Mouse (Mus musculus): ENCODE measurements around the gene Ost4. TPM values are rescaled to one million over a fixed set of nuclear protein-coding genes. Genes with fewer than 3 reads are reported as not detected.

The Ost4 gene
- total and polyA plus RNA-seq, 3 experiments = 220 to 478 (median 321) TPM

GRCm38 (mm10) chr5:30856124-30856523 lies 51.5 kb downstream of the Ost4 start:
- Histone ChIP-seq H3K36me3 (ENCODE audit: control insufficient read depth in 1 of 2, insufficient read depth in 2 of 2, low read length in 2 of 2) (no peaks in the 10 kb centered on the region), H3K9ac (ENCODE audit: control insufficient read depth, low read depth, low read length, poor library complexity, severe bottlenecking) (no peak overlapping the region), H3K27ac (ENCODE audit: control insufficient read depth, low read depth, low read length) (no peak overlapping the region), H3K4me1 (ENCODE audit: control insufficient read depth in 1 of 2, insufficient read depth in 2 of 2, low read length in 2 of 2) (no peaks in the 10 kb centered on the region), H3K4me3 (ENCODE audit: control insufficient read depth in 1 of 2, insufficient read depth in 1 of 2, low read depth in 2 of 2, low read length in 2 of 2) (no peak overlapping the region), H3K79me2 (ENCODE audit: control insufficient read depth, insufficient read depth, low read length, poor library complexity) (no peaks in the 10 kb centered on the region), H3K27me3 (ENCODE audit: control insufficient read depth in 1 of 2, insufficient read depth in 2 of 2, low read length in 2 of 2) (peaks cover 15 to 22% of the 10 kb centered on the region in 2 experiments), H3K9me3 (replicated peaks; ENCODE audit: insufficient read depth, low read length) (no peaks in the 10 kb centered on the region)
- DNase-seq (ENCODE audit: low read depth, low spot score) = no peak
- TF ChIP-seq RAD21 (IDR thresholded peaks at IDR 0.05; ENCODE audit: low read depth, low read length) (peak; percentile 21), SMC3 (IDR thresholded peaks at IDR 0.05; ENCODE audit: low read depth, low read length) (peak; percentile 43), CTCF (IDR thresholded peaks at IDR 0.05 in 2 of 3, conservative IDR thresholded peaks at IDR 0.05 in 1 of 3; ENCODE audit: control insufficient read depth in 1 of 3, insufficient read depth in 1 of 3, low read depth in 2 of 3, low read length in 3 of 3, poor library complexity in 1 of 3, severe bottlenecking in 1 of 3) (peak in 2 of 3 experiments; percentile 31 to 37; a peak in 3 of 6 replicates), CHD1 (IDR thresholded peaks at IDR 0.05; ENCODE audit: low read depth, low read length) (no peak)

Other genes with a start within 250 kb of the Ost4 start
- 341 and 345 TPM in 2 replicates for gene Cenpa, start 241.0 kb downstream of the Ost4 start, total RNA-seq (2012; rRNA removed)
- gene Cenpa, start 241.0 kb downstream of the Ost4 start, polyA plus RNA-seq (2012; ENCODE audit: insufficient read depth in 1 of 2, insufficient read length in 2 of 2, low read depth in 1 of 2, low replicate concordance in 2 of 2, missing spikeins in 1 of 2) = 100 to 1,000 TPM; 100 to 566 TPM
- not detected in 2 replicates for gene Dpysl5, start 196.2 kb downstream of the Ost4 start, total RNA-seq (2012; rRNA removed)
- not detected for gene Dpysl5, start 196.2 kb downstream of the Ost4 start, polyA plus RNA-seq (2012; ENCODE audit: insufficient read depth in 1 of 2, insufficient read length in 2 of 2, low read depth in 1 of 2, low replicate concordance in 2 of 2, missing spikeins in 1 of 2)
- 0.04 TPM in 1 of 2 replicates, not detected in the other for gene Mapre3, start 93.1 kb downstream of the Ost4 start, total RNA-seq (2012; rRNA removed)
- gene Mapre3, start 93.1 kb downstream of the Ost4 start, polyA plus RNA-seq (2012; ENCODE audit: insufficient read depth in 1 of 2, insufficient read length in 2 of 2, low read depth in 1 of 2, low replicate concordance in 2 of 2, missing spikeins in 1 of 2) = under 1 TPM in 1 of 2 experiments, not detected in 1; 0.81 TPM
- 41.3 and 50.5 TPM in 2 replicates for gene Tmem214, start 39.8 kb downstream of the Ost4 start, total RNA-seq (2012; rRNA removed)
- gene Tmem214, start 39.8 kb downstream of the Ost4 start, polyA plus RNA-seq (2012; ENCODE audit: insufficient read depth in 1 of 2, insufficient read length in 2 of 2, low read depth in 1 of 2, low replicate concordance in 2 of 2, missing spikeins in 1 of 2) = 100 to 1,000 TPM; 101 to 170 TPM
- 10.6 and 12.8 TPM in 2 replicates for gene Agbl5, start 19.1 kb downstream of the Ost4 start, total RNA-seq (2012; rRNA removed)
- gene Agbl5, start 19.1 kb downstream of the Ost4 start, polyA plus RNA-seq (2012; ENCODE audit: insufficient read depth in 1 of 2, insufficient read length in 2 of 2, low read depth in 1 of 2, low replicate concordance in 2 of 2, missing spikeins in 1 of 2) = 10 to 100 TPM in 1 of 2 experiments, not detected in 1; 45.0 TPM
- 1.3 and 1.5 TPM in 2 replicates for gene Emilin1, start 5.6 kb upstream of the Ost4 start, total RNA-seq (2012; rRNA removed)
- 1 to 10 TPM in 1 of 2 experiments, not detected in 1; 2.0 TPM for gene Emilin1, start 5.6 kb upstream of the Ost4 start, polyA plus RNA-seq (2012; ENCODE audit: insufficient read depth in 1 of 2, insufficient read length in 2 of 2, low read depth in 1 of 2, low replicate concordance in 2 of 2, missing spikeins in 1 of 2)
- gene Khk, start 13.6 kb upstream of the Ost4 start, total RNA-seq (2012; rRNA removed) = 268 and 308 TPM in 2 replicates
- 100 to 1,000 TPM in 1 of 2 experiments, not detected in 1; 461 TPM for gene Khk, start 13.6 kb upstream of the Ost4 start, polyA plus RNA-seq (2012; ENCODE audit: insufficient read depth in 1 of 2, insufficient read length in 2 of 2, low read depth in 1 of 2, low replicate concordance in 2 of 2, missing spikeins in 1 of 2)
- not detected in 2 replicates for gene Cgref1, start 37.8 kb upstream of the Ost4 start, total RNA-seq (2012; rRNA removed)
- 1 to 10 TPM in 1 of 2 experiments, not detected in 1; 1.4 TPM for gene Cgref1, start 37.8 kb upstream of the Ost4 start, polyA plus RNA-seq (2012; ENCODE audit: insufficient read depth in 1 of 2, insufficient read length in 2 of 2, low read depth in 1 of 2, low replicate concordance in 2 of 2, missing spikeins in 1 of 2)
- 141 and 143 TPM in 2 replicates for gene Preb, start 52.6 kb upstream of the Ost4 start, total RNA-seq (2012; rRNA removed)
- gene Preb, start 52.6 kb upstream of the Ost4 start, polyA plus RNA-seq (2012; ENCODE audit: insufficient read depth in 1 of 2, insufficient read length in 2 of 2, low read depth in 1 of 2, low replicate concordance in 2 of 2, missing spikeins in 1 of 2) = 100 to 1,000 TPM in 1 of 2 experiments, not detected in 1; 247 TPM
- gene Tcf23, start 60.9 kb upstream of the Ost4 start, total RNA-seq (2012; rRNA removed) = 0.03 and 0.08 TPM in 2 replicates
- under 1 TPM in 1 of 2 experiments, not detected in 1; 0.07 TPM for gene Tcf23, start 60.9 kb upstream of the Ost4 start, polyA plus RNA-seq (2012; ENCODE audit: insufficient read depth in 1 of 2, insufficient read length in 2 of 2, low read depth in 1 of 2, low replicate concordance in 2 of 2, missing spikeins in 1 of 2)
- gene Atraid, start 140.5 kb upstream of the Ost4 start, total RNA-seq (2012; rRNA removed) = 31.7 and 37.2 TPM in 2 replicates
- 10 to 100 TPM in 1 of 2 experiments, not detected in 1; 58.0 TPM for gene Atraid, start 140.5 kb upstream of the Ost4 start, polyA plus RNA-seq (2012; ENCODE audit: insufficient read depth in 1 of 2, insufficient read length in 2 of 2, low read depth in 1 of 2, low replicate concordance in 2 of 2, missing spikeins in 1 of 2)
- 25.6 and 34.5 TPM in 2 replicates for gene Slc5a6, start 141.1 kb upstream of the Ost4 start, total RNA-seq (2012; rRNA removed)
- 10 to 100 TPM in 1 of 2 experiments, not detected in 1; 41.7 TPM for gene Slc5a6, start 141.1 kb upstream of the Ost4 start, polyA plus RNA-seq (2012; ENCODE audit: insufficient read depth in 1 of 2, insufficient read length in 2 of 2, low read depth in 1 of 2, low replicate concordance in 2 of 2, missing spikeins in 1 of 2)
- gene Cad, start 147.0 kb upstream of the Ost4 start, total RNA-seq (2012; rRNA removed) = 213 and 228 TPM in 2 replicates
- gene Cad, start 147.0 kb upstream of the Ost4 start, polyA plus RNA-seq (2012; ENCODE audit: insufficient read depth in 1 of 2, insufficient read length in 2 of 2, low read depth in 1 of 2, low replicate concordance in 2 of 2, missing spikeins in 1 of 2) = 100 to 1,000 TPM; 254 to 383 TPM
- gene Dnajc5g, start 198.5 kb upstream of the Ost4 start, total RNA-seq (2012; rRNA removed) = not detected in 2 replicates
- not detected for gene Dnajc5g, start 198.5 kb upstream of the Ost4 start, polyA plus RNA-seq (2012; ENCODE audit: insufficient read depth in 1 of 2, insufficient read length in 2 of 2, low read depth in 1 of 2, low replicate concordance in 2 of 2, missing spikeins in 1 of 2)
- gene Slc30a3, start 200.4 kb upstream of the Ost4 start, total RNA-seq (2012; rRNA removed) = not detected in 2 replicates
- gene Slc30a3, start 200.4 kb upstream of the Ost4 start, polyA plus RNA-seq (2012; ENCODE audit: insufficient read depth in 1 of 2, insufficient read length in 2 of 2, low read depth in 1 of 2, low replicate concordance in 2 of 2, missing spikeins in 1 of 2) = not detected
- not detected in 2 replicates for gene Trim54, start 208.9 kb upstream of the Ost4 start, total RNA-seq (2012; rRNA removed)
- not detected for gene Trim54, start 208.9 kb upstream of the Ost4 start, polyA plus RNA-seq (2012; ENCODE audit: insufficient read depth in 1 of 2, insufficient read length in 2 of 2, low read depth in 1 of 2, low replicate concordance in 2 of 2, missing spikeins in 1 of 2)
- not detected in 2 replicates for gene Ucn, start 231.0 kb upstream of the Ost4 start, total RNA-seq (2012; rRNA removed)
- gene Ucn, start 231.0 kb upstream of the Ost4 start, polyA plus RNA-seq (2012; ENCODE audit: insufficient read depth in 1 of 2, insufficient read length in 2 of 2, low read depth in 1 of 2, low replicate concordance in 2 of 2, missing spikeins in 1 of 2) = not detected
- 25.4 and 25.8 TPM in 2 replicates for gene Mpv17, start 246.5 kb upstream of the Ost4 start, total RNA-seq (2012; rRNA removed)
- 10 to 100 TPM in 1 of 2 experiments, not detected in 1; 49.9 TPM for gene Mpv17, start 246.5 kb upstream of the Ost4 start, polyA plus RNA-seq (2012; ENCODE audit: insufficient read depth in 1 of 2, insufficient read length in 2 of 2, low read depth in 1 of 2, low replicate concordance in 2 of 2, missing spikeins in 1 of 2)